Mouse (Mus musculus): ENCODE results near the gene Mdga2.

- no peak for TF ChIP-seq CTCF (IDR thresholded peaks at IDR 0.05; ENCODE audit: control insufficient read depth, insufficient read depth, insufficient read length)
- TF ChIP-seq CEBPB (IDR thresholded peaks at IDR 0.05; ENCODE audit: low read depth): peak; percentile 26
- no peak for TF ChIP-seq MYOD1 (IDR thresholded peaks at IDR 0.05; ENCODE audit: control insufficient read depth, insufficient read length, low read depth)
- TF ChIP-seq USF1 (IDR thresholded peaks at IDR 0.05; ENCODE audit: low read depth): no peak
These were observed 487.8 kb downstream of the Mdga2 start for GRCm38 (mm10) chr12:66734536-66734935.
